Mouse (Mus musculus): ENCODE data around the gene Golga2. TPM values are rescaled to one million over a fixed set of nuclear protein-coding genes. Genes with fewer than 3 reads are reported as not detected.
"Not testable (repeated sequence)": the region's sequence is repeated elsewhere in the genome, so short reads cannot be mapped to it uniquely, and the experiment has no call there.

Golga2 gene
- polyA plus RNA-seq, 1 experiment from 2014 or later: 22.0 TPM

GRCm38 (mm10) chr2:32258887-32259533 lies 28.2 kb upstream of the Golga2 start:
- peak overlapping the region; percentile 91 for H3K27ac ChIP-seq
- H3K36me3 ChIP-seq: peaks cover 37% of the 10 kb centered on the region
- no peaks in the 10 kb centered on the region for H3K27me3 ChIP-seq (ENCODE audit: insufficient read depth, poor library complexity, severe bottlenecking)
- WGBS: 56% methylated on average over 6 of the region's 6 CpGs
- H3K9me3 ChIP-seq: no peaks in the 10 kb centered on the region
- H3K4me3 ChIP-seq: peak overlapping the region; percentile 88
- DNase-seq (ENCODE audit: low spot score): no peak
- peaks cover 19% of the 10 kb centered on the region for H3K4me1 ChIP-seq

GRCm38 (mm10) chr2:32259657-32260417 lies 27.3 kb upstream of the Golga2 start, which contains the start of gene Uck1:
Gene Uck1, minus strand, starts transcription at chr2:32260159.
- Histone ChIP-seq H3K4me1 (peaks cover 19% of the 10 kb centered on the region), H3K27ac (peak within 1 kb of the TSS; percentile 91), H3K36me3 (peaks cover 29% of the 10 kb centered on the region), H3K27me3 (ENCODE audit: insufficient read depth, poor library complexity, severe bottlenecking) (no peaks in the 10 kb centered on the region), H3K9me3 (no peaks in the 10 kb centered on the region), H3K4me3 (peak within 1 kb of the TSS; percentile 88)
- DNase-seq (ENCODE audit: low spot score): peak; percentile 97
- WGBS: 1% methylated on average over 59 of the region's 59 CpGs

GRCm38 (mm10) chr2:32260635-32261034 lies 26.5 kb upstream of the Golga2 start:
- Histone ChIP-seq H3K27ac (no peak overlapping the region), H3K4me1 (peaks cover 19% of the 10 kb centered on the region), H3K36me3 (peaks cover 28% of the 10 kb centered on the region), H3K27me3 (ENCODE audit: insufficient read depth, poor library complexity, severe bottlenecking) (no peaks in the 10 kb centered on the region), H3K4me3 (peak overlapping the region; percentile 88), H3K9me3 (no peaks in the 10 kb centered on the region)
- 28% methylated on average over 4 of the region's 4 CpGs for WGBS
- DNase-seq (ENCODE audit: low spot score): no peak

GRCm38 (mm10) chr2:32275823-32276222 lies 11.4 kb upstream of the Golga2 start:
- no peaks in the 10 kb centered on the region for H3K9me3 ChIP-seq
- WGBS: 67% methylated on average over 3 of the region's 3 CpGs

GRCm38 (mm10) chr2:32282289-32282688 lies 4.9 kb upstream of the Golga2 start:
- no peaks in the 10 kb centered on the region for H3K9me3 ChIP-seq
- peaks cover 8% of the 10 kb centered on the region for H3K4me1 ChIP-seq
- DNase-seq (ENCODE audit: low spot score): no peak
- H3K4me3 ChIP-seq: no peak overlapping the region
- H3K36me3 ChIP-seq: peaks cover 81% of the 10 kb centered on the region
- H3K27ac ChIP-seq: no peak overlapping the region
- no peaks in the 10 kb centered on the region for H3K27me3 ChIP-seq (ENCODE audit: insufficient read depth, poor library complexity, severe bottlenecking)
- 77% methylated on average over 2 of the region's 2 CpGs for WGBS

More at GRCm38 (mm10) chr2:32275823-32276222, 11.4 kb upstream of the Golga2 start:
- no peak for DNase-seq (ENCODE audit: low spot score)
- no peaks in the 10 kb centered on the region for H3K4me1 ChIP-seq
- H3K27ac ChIP-seq: no peak overlapping the region
- no peak overlapping the region for H3K4me3 ChIP-seq
- peaks cover 40% of the 10 kb centered on the region for H3K36me3 ChIP-seq
- no peaks in the 10 kb centered on the region for H3K27me3 ChIP-seq (ENCODE audit: insufficient read depth, poor library complexity, severe bottlenecking)

GRCm38 (mm10) chr2:32282727-32283126 lies 4.5 kb upstream of the Golga2 start:
- 82% methylated on average over 1 of the region's 1 CpGs for WGBS
- no peak overlapping the region for H3K27ac ChIP-seq
- H3K4me3 ChIP-seq: no peak overlapping the region
- H3K27me3 ChIP-seq (ENCODE audit: insufficient read depth, poor library complexity, severe bottlenecking): no peaks in the 10 kb centered on the region
- peaks cover 8% of the 10 kb centered on the region for H3K4me1 ChIP-seq
- H3K36me3 ChIP-seq: peaks cover 77% of the 10 kb centered on the region
- no peak for DNase-seq (ENCODE audit: low spot score)
- no peaks in the 10 kb centered on the region for H3K9me3 ChIP-seq

- H3K4me1 ChIP-seq: peaks cover 13% of the 10 kb centered on the region
- no peak for DNase-seq (ENCODE audit: low spot score)
- WGBS: 82% methylated on average over 3 of the region's 3 CpGs
- H3K4me3 ChIP-seq: no peak overlapping the region
- H3K9me3 ChIP-seq: no peaks in the 10 kb centered on the region
- no peak overlapping the region for H3K27ac ChIP-seq
- H3K36me3 ChIP-seq: peaks cover 64% of the 10 kb centered on the region
- H3K27me3 ChIP-seq (ENCODE audit: insufficient read depth, poor library complexity, severe bottlenecking): no peaks in the 10 kb centered on the region
Observed at GRCm38 (mm10) chr2:32283986-32284385, 3.2 kb upstream of the Golga2 start.

GRCm38 (mm10) chr2:32287923-32288367 lies 761 bp downstream of the Golga2 start, which contains the start of gene Swi5:
Gene Swi5, minus strand, starts transcription at chr2:32288075.
- Histone ChIP-seq H3K36me3 (peaks cover 39% of the 10 kb centered on the region), H3K4me1 (peaks cover 19% of the 10 kb centered on the region), H3K9me3 (no peaks in the 10 kb centered on the region), H3K4me3 (peak within 1 kb of the TSS; percentile 98), H3K27me3 (ENCODE audit: insufficient read depth, poor library complexity, severe bottlenecking) (no peaks in the 10 kb centered on the region), H3K27ac (peak within 1 kb of the TSS; percentile 97)
- whole genome bisulfite sequencing: under 1% methylated on average over 39 of the region's 41 CpGs
- DNase-seq (ENCODE audit: low spot score): peak; percentile 100

- H3K27ac ChIP-seq: peak overlapping the region; percentile 97
- no peaks in the 10 kb centered on the region for H3K27me3 ChIP-seq (ENCODE audit: insufficient read depth, poor library complexity, severe bottlenecking)
- H3K36me3 ChIP-seq: peaks cover 38% of the 10 kb centered on the region
- H3K4me1 ChIP-seq: peaks cover 19% of the 10 kb centered on the region
- WGBS: 2% methylated on average over 28 of the region's 29 CpGs
- peak overlapping the region; percentile 98 for H3K4me3 ChIP-seq
- H3K9me3 ChIP-seq: no peaks in the 10 kb centered on the region
- no peak for DNase-seq (ENCODE audit: low spot score)
Observed at GRCm38 (mm10) chr2:32288371-32288931, 1.3 kb downstream of the Golga2 start.

- peak overlapping the region; percentile 98 for H3K4me3 ChIP-seq
- no peak for DNase-seq (ENCODE audit: low spot score)
- peaks cover 23% of the 10 kb centered on the region for H3K4me1 ChIP-seq
- no peaks in the 10 kb centered on the region for H3K9me3 ChIP-seq
- H3K27me3 ChIP-seq (ENCODE audit: insufficient read depth, poor library complexity, severe bottlenecking): no peaks in the 10 kb centered on the region
- H3K27ac ChIP-seq: no peak overlapping the region
- peaks cover 33% of the 10 kb centered on the region for H3K36me3 ChIP-seq
Observed at GRCm38 (mm10) chr2:32289578-32289977, 2.4 kb downstream of the Golga2 start.

GRCm38 (mm10) chr2:32294348-32294747 lies 7.2 kb downstream of the Golga2 start:
- WGBS: 82% methylated on average over 8 of the region's 8 CpGs
- Histone ChIP-seq H3K4me1 (peaks cover 6% of the 10 kb centered on the region), H3K4me3 (no peak overlapping the region), H3K27ac (no peak overlapping the region), H3K36me3 (peaks cover 63% of the 10 kb centered on the region), H3K9me3 (no peaks in the 10 kb centered on the region), H3K27me3 (ENCODE audit: insufficient read depth, poor library complexity, severe bottlenecking) (no peaks in the 10 kb centered on the region)
- DNase-seq (ENCODE audit: low spot score): no peak

- Histone ChIP-seq H3K27ac (no peak overlapping the region), H3K4me1 (peaks cover 3% of the 10 kb centered on the region; the same call in 1 of the 2 replicates), H3K9me3 (no peaks in the 10 kb centered on the region), H3K4me3 (no peak overlapping the region), H3K27me3 (ENCODE audit: insufficient read depth, poor library complexity, severe bottlenecking) (no peaks in the 10 kb centered on the region), H3K36me3 (peaks cover 72% of the 10 kb centered on the region)
- no peak for DNase-seq (ENCODE audit: low spot score)
- 87% methylated on average over 3 of the region's 3 CpGs for WGBS
Observed at GRCm38 (mm10) chr2:32295285-32295684, 8.1 kb downstream of the Golga2 start.

- H3K4me3 ChIP-seq; H3K27ac ChIP-seq; H3K4me1 ChIP-seq; H3K27me3 ChIP-seq (ENCODE audit: insufficient read depth, poor library complexity, severe bottlenecking); H3K9me3 ChIP-seq; DNase-seq (ENCODE audit: low spot score): not testable (repeated sequence)
- H3K36me3 ChIP-seq: peaks cover 76% of the 10 kb centered on the region
- 87% methylated on average over 2 of the region's 2 CpGs for WGBS
Observed at GRCm38 (mm10) chr2:32295842-32296241, 8.7 kb downstream of the Golga2 start.

All from heart, embryonic 10.5 days (tissue).